Mouse (Mus musculus): ENCODE data around the gene St6galnac6.

- TF ChIP-seq CTCF (conservative IDR thresholded peaks at IDR 0.05; ENCODE audit: low read length) = no peak
- no peak for TF ChIP-seq NANOG (IDR thresholded peaks at IDR 0.05; ENCODE audit: borderline replicate concordance, low read length)
Measured at GRCm38 (mm10) chr2:32640550-32641051, 41.1 kb downstream of the St6galnac6 start.

Measured in E14TG2a.4 (cell line).